Mouse (Mus musculus): ENCODE results near the gene 2900026A02Rik.

- TF ChIP-seq CTCF (IDR thresholded peaks at IDR 0.05; ENCODE audit: insufficient read depth, low read length) (no peak), POLR2A (IDR thresholded peaks at IDR 0.05; ENCODE audit: borderline replicate concordance, extremely low read depth, low read depth, low read length) (no peak)
Observed at GRCm38 (mm10) chr5:113126476-113126875, 94.6 kb downstream of the 2900026A02Rik start.
